In the genomic region with DNA sequence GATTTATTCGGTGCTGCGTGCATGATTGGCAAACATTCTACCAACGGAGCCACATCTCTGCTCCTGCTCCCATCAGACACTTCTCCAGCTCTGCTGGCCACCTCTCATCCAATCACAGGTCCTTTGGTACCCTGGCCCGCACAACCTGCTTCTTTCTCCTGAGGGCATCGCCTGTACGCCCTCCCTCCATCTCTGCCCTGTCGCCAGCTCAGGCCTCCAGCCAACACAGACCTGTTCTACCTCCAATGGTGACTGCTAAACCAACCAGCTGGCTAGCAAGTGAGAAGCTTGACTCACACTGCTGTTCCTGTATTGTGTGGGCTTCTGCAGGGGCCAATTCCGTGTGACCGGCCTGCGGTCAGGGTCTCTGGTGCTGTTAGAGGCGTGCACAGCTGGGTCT, we compare ENCODE assay signal across 20 mouse cellular contexts.
DNase-seq lines count a peak whose midpoint lies in the region; ATAC-seq lines count a peak whose summit lies in the region.
"Had no signal": no experiment of that assay in that cellular context is flagged by ENCODE, and none has a peak within 500 bp of the region (broad histone marks: within the 10 kb centered on the region; RNA-seq: fewer than 3 reads in every experiment).

No protein-coding gene starts in this region.

- intact Hi-C loops in left cerebral cortex, postnatal 4 days (cut with DNase I), result no loop called here
- intact Hi-C loops in left cerebral cortex, postnatal 14 days (cut with DNase I), result no loop called here

- no peak overlapping the region for H3K4me3 ChIP-seq in embryonic facial prominence, embryonic 12.5 days
- no peak overlapping the region for H3K4me3 ChIP-seq in embryonic facial prominence, embryonic 10.5 days
- H3K4me3 ChIP-seq in hindbrain, embryonic 11.5 days (ENCODE audit: low read depth, low read length), result no peak overlapping the region
- H3K4me3 ChIP-seq: hindbrain, embryonic 13.5 days; intestine, embryonic 15.5 days; limb, embryonic 13.5 days; liver, embryonic 13.5 days had no signal

- peaks cover 19% of the 10 kb centered on the region for H3K4me1 ChIP-seq in embryonic facial prominence, embryonic 12.5 days
- peaks cover 77% of the 10 kb centered on the region for H3K4me1 ChIP-seq in embryonic facial prominence, embryonic 10.5 days
- H3K4me1 ChIP-seq in hindbrain, embryonic 11.5 days (replicated peaks; ENCODE audit: control insufficient read depth, insufficient read depth, low read length), result peaks cover 5% of the 10 kb centered on the region; the same call in 1 of the 2 replicates
- H3K4me1 ChIP-seq: liver, embryonic 13.5 days had no signal

- 0 out of 2 replicates have a peak overlapping the region, but pooled peaks have one; percentile 2 for H3K27ac ChIP-seq in embryonic facial prominence, embryonic 12.5 days
- H3K27ac ChIP-seq in embryonic facial prominence, embryonic 10.5 days (replicated peaks), result no peak overlapping the region
- no peak overlapping the region for H3K27ac ChIP-seq in hindbrain, embryonic 11.5 days (ENCODE audit: low read depth, low read length)
- H3K27ac ChIP-seq: hindbrain, embryonic 13.5 days; intestine, embryonic 15.5 days; limb, embryonic 13.5 days; liver, embryonic 13.5 days; macrophage; stomach, postnatal 0 days had no signal

- no peaks in the 10 kb centered on the region for H3K36me3 ChIP-seq in embryonic facial prominence, embryonic 12.5 days
- H3K36me3 ChIP-seq in embryonic facial prominence, embryonic 10.5 days (replicated peaks), result no peaks in the 10 kb centered on the region
- H3K36me3 ChIP-seq in hindbrain, embryonic 11.5 days (ENCODE audit: control insufficient read depth, insufficient read depth, low read length), result no peaks in the 10 kb centered on the region
- H3K36me3 ChIP-seq: hindbrain, embryonic 13.5 days; intestine, embryonic 15.5 days; limb, embryonic 13.5 days; liver, embryonic 13.5 days had no signal

- H3K27me3 ChIP-seq in embryonic facial prominence, embryonic 12.5 days, result no peaks in the 10 kb centered on the region
- no peaks in the 10 kb centered on the region for H3K27me3 ChIP-seq in embryonic facial prominence, embryonic 10.5 days (replicated peaks; ENCODE audit: low read depth, poor library complexity, severe bottlenecking)
- no peaks in the 10 kb centered on the region for H3K27me3 ChIP-seq in hindbrain, embryonic 11.5 days (ENCODE audit: control insufficient read depth, insufficient read depth, low read length)
- H3K27me3 ChIP-seq: hindbrain, embryonic 13.5 days; intestine, embryonic 15.5 days; limb, embryonic 13.5 days; liver, embryonic 13.5 days had no signal

- H3K4me2 ChIP-seq in embryonic facial prominence, embryonic 12.5 days (replicated peaks), result no peak overlapping the region
- no peak overlapping the region for H3K4me2 ChIP-seq in hindbrain, embryonic 11.5 days (replicated peaks; ENCODE audit: low read depth, low read length)
- H3K4me2 ChIP-seq: hindbrain, embryonic 13.5 days; intestine, embryonic 15.5 days; limb, embryonic 13.5 days; liver, embryonic 13.5 days; lung, embryonic 14.5 days had no signal

- 91% methylated on average over 11 of the region's 11 CpGs for WGBS in embryonic facial prominence, embryonic 12.5 days
- WGBS in embryonic facial prominence, embryonic 10.5 days, result 94% methylated on average over 11 of the region's 11 CpGs
- 92% methylated on average over 11 of the region's 11 CpGs for WGBS in hindbrain, embryonic 11.5 days

- ATAC-seq in embryonic facial prominence, embryonic 12.5 days (ENCODE audit: insufficient number of reproducible peaks, insufficient read depth, low FRiP score, low TSS enrichment), result no peak
- no peak for ATAC-seq in hindbrain, embryonic 11.5 days (ENCODE audit: low FRiP score)
- ATAC-seq: forebrain, postnatal 0 days; intestine, embryonic 15.5 days had no signal

- DNase-seq in embryonic facial prominence, embryonic 10.5 days (ENCODE audit: low spot score), result no peak
- peak; percentile 74 for DNase-seq in left cerebral cortex, postnatal 4 days
- DNase-seq in left cerebral cortex, postnatal 14 days (ENCODE audit: low spot score in 2 of 2), result no peak
- peak; percentile 60 to 72 for DNase-seq in cerebellum, adult 18-20 months
- peak; percentile 79 to 82 for DNase-seq in cerebellum, postnatal 25 days
- DNase-seq in spleen, postnatal 10 days (ENCODE audit: low spot score in 2 of 2), result no peak
- no peak for DNase-seq in hindbrain, embryonic 11.5 days (ENCODE audit: low spot score)
- DNase-seq: adrenal gland, adult 8-10 months; forebrain, postnatal 0 days; kidney, postnatal 36 days; liver, embryonic 13.5 days; lung, embryonic 14.5 days; retina, postnatal 1 day; right cerebral cortex, postnatal 4 days had no signal

- no peak overlapping the region for H3K9ac ChIP-seq in embryonic facial prominence, embryonic 12.5 days
- no peak overlapping the region for H3K9ac ChIP-seq in hindbrain, embryonic 11.5 days (ENCODE audit: low read depth, low read length)
- H3K9ac ChIP-seq: forebrain, postnatal 0 days; hindbrain, embryonic 13.5 days; intestine, embryonic 15.5 days; limb, embryonic 13.5 days; liver, embryonic 13.5 days; lung, embryonic 14.5 days had no signal

- H3K9me3 ChIP-seq in embryonic facial prominence, embryonic 12.5 days, result no peaks in the 10 kb centered on the region
- no peaks in the 10 kb centered on the region for H3K9me3 ChIP-seq in embryonic facial prominence, embryonic 10.5 days
- H3K9me3 ChIP-seq in hindbrain, embryonic 11.5 days (ENCODE audit: control insufficient read depth, low read length), result no peaks in the 10 kb centered on the region
- H3K9me3 ChIP-seq: hindbrain, embryonic 13.5 days; intestine, embryonic 15.5 days; limb, embryonic 13.5 days; liver, embryonic 13.5 days had no signal

Comparison
In these comparisons a context has a peak if more than half of its experiments do, and no peak if none do; other contexts are left out.
1. DNase-seq: peak in left cerebral cortex, postnatal 4 days (single experiment), cerebellum, adult 18-20 months (2 of 2) and cerebellum, postnatal 25 days (2 of 2); none in embryonic facial prominence, embryonic 10.5 days (single experiment), left cerebral cortex, postnatal 14 days (0 of 2), spleen, postnatal 10 days (0 of 2) and hindbrain, embryonic 11.5 days (single experiment).